Mouse (Mus musculus): ENCODE data around the gene Tmem88b. TPM values are rescaled to one million over a fixed set of nuclear protein-coding genes. Genes with fewer than 3 reads are reported as not detected.
A peak's percentile ranks its signal among the peaks of the same experiment; 100 is the strongest.
"Not testable (repeated sequence)": the region's sequence is repeated elsewhere in the genome, so short reads cannot be mapped to it uniquely, and the experiment has no call there.

The Tmem88b gene
- polyA plus RNA-seq, 1 experiment from 2014 or later, result 0.55 TPM

DNA sequence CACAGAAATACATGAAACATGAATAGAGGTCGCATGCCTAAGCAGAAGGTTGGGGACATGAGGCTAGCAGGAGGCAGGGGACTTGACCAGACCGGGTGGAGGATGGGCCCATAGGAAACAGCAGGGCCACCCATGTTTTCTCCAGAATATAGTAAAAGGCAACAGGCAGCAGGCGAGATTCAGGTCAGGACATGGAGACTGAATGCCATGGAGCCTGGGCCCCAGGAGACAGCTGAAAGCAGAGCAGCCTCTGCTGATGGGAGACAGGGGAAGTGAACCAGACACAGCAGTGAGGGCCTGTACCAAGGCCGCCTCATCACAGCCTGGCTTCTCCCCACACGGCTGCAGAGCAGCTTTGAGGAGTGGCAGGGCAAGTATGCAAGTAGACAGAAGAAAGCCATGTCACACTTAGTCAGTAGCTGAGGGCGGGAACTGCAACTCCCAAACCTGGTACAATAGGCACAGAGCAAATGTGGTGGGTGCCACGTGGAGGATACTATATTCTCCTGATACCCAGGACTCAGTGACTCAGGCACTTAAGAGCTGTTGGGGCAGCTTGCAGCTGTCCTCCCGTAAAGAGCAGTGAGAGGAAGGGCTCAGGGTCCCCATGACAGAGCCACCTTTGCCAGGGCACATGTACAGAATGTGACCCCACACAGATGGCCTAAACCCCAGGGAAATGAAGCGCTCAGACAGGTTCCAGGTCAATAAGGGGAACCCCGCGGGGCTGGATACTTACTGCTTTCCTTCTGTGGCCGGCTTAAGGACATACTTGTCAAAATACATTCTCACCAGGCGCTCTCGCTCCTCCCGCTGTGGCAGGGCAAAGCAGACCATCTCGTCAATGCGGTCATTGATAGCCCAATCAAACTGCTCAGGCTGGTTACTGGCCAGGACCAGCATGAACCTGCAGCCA lies 38.8 kb downstream of the Tmem88b start:
- no peaks in the 10 kb centered on the region for H3K9me3 ChIP-seq
- 89% methylated on average over 17 of the region's 17 CpGs for WGBS
- no peaks in the 10 kb centered on the region for H3K27me3 ChIP-seq (replicated peaks)
- H3K9ac ChIP-seq, result no peak overlapping the region
- peaks cover 70% of the 10 kb centered on the region for H3K36me3 ChIP-seq
- H3K4me3 ChIP-seq (replicated peaks), result no peak overlapping the region
- no peak for ATAC-seq (ENCODE audit: insufficient read depth, low FRiP score, low read depth)
- no peak overlapping the region for H3K4me2 ChIP-seq
- H3K4me1 ChIP-seq, result no peaks in the 10 kb centered on the region
- H3K27ac ChIP-seq, result no peak overlapping the region

DNA sequence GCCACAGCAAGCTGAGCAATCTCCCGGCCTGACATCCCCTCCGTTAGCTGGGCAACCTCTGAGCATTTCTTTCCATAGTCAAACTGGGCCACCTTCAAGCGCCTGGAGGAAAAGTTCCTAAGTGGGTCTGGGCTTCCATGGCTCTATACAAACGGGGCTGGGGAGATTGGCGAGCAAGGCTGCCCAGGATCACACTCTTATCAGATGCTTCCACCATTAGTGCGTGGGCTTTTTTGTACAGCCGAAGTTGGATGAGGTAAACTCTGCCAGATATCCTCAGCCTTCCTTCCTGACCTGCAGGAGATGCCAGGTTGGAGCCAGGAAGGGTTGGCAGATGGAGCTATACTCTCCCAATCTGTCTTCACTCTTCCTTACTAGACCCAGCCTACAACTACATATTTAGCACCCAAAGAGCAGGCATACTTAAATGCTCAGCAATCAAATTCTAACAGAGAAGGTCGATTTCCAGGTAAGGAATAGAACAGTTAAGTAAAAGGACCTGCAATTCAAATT lies 39.6 kb downstream of the Tmem88b start:
- Histone ChIP-seq H3K4me1 (no peaks in the 10 kb centered on the region), H3K4me2 (no peak overlapping the region), H3K27ac (no peak overlapping the region), H3K9me3 (no peaks in the 10 kb centered on the region), H3K9ac (no peak overlapping the region), H3K36me3 (peaks cover 68% of the 10 kb centered on the region), H3K4me3 (replicated peaks) (no peak overlapping the region), H3K27me3 (replicated peaks) (no peaks in the 10 kb centered on the region)
- 81% methylated on average over 8 of the region's 8 CpGs for WGBS
- ATAC-seq (ENCODE audit: insufficient read depth, low FRiP score, low read depth), result no peak

DNA sequence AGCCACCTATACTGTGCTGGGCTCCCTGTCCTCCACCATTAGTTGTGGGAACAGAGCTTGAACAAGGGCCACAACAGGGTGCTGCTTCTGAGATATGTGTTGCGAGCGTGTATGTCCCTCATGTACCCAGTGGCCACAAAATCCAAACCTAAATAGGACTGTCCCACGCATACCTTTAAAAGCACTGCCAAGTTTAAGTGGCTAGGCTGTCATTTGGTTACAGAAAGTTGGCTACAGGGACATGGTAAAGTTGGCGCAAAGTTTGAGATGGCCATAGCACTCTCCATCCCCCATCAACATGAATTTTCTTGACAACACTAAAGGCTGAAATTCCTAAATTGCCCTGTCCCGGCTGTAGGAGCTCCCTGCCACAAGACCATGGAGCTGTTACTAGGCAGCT lies 40.5 kb downstream of the Tmem88b start:
- Histone ChIP-seq H3K27me3 (replicated peaks) (no peaks in the 10 kb centered on the region), H3K4me1 (no peaks in the 10 kb centered on the region), H3K9ac (no peak overlapping the region), H3K4me2 (no peak overlapping the region), H3K27ac (no peak overlapping the region), H3K36me3 (peaks cover 63% of the 10 kb centered on the region), H3K9me3 (no peaks in the 10 kb centered on the region), H3K4me3 (replicated peaks) (no peak overlapping the region)
- 90% methylated on average over 5 of the region's 5 CpGs for WGBS
- ATAC-seq (ENCODE audit: insufficient read depth, low FRiP score, low read depth), result no peak

DNA sequence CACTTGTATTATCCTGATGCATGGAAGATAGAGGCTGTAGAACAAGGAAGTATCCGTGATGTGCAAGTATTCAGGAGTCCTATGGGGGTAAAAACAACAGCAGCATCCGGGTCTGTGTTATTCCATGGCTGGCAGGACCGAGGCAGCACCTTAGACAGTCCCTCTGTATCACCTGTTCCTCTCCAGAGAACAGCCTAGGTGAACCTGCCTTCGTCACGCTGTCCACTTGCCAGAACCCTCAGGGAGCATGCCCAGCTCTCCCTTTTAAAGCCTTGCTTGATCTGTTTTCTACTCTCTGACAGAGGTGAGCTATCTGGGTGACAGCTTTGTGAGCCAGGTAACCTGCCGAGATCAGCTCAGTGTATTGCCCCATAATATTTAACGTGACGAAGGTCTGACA lies 41.2 kb downstream of the Tmem88b start:
- Histone ChIP-seq H3K4me2 (no peak overlapping the region), H3K27me3 (replicated peaks) (no peaks in the 10 kb centered on the region), H3K9me3 (no peaks in the 10 kb centered on the region), H3K4me1 (no peaks in the 10 kb centered on the region), H3K9ac (no peak overlapping the region), H3K27ac (no peak overlapping the region), H3K4me3 (replicated peaks) (no peak overlapping the region), H3K36me3 (peaks cover 64% of the 10 kb centered on the region)
- WGBS, result 85% methylated on average over 8 of the region's 8 CpGs
- ATAC-seq (ENCODE audit: insufficient read depth, low FRiP score, low read depth), result no peak

DNA sequence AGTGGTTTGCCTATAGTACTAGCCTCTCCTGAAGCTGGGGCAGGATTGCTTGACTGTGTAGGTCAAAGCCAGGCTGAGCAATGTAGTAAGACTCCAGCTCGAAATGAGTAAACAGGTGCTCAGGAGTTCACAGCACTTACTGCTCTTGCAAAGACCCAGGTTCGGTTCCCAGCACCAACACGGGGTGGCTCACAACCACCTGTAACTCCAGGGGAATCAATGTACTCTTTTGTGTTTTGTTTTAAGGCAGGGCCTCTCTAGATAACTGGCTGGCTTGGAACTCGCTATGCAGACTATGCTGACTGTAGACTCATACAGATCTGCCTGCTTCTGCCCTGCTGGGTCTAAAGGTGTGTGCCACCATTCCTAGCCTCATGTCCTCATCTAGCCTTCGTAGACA lies 43.0 kb downstream of the Tmem88b start:
- Histone ChIP-seq H3K9me3 (no peaks in the 10 kb centered on the region), H3K27me3 (replicated peaks) (no peaks in the 10 kb centered on the region), H3K4me3 (replicated peaks) (no peak overlapping the region), H3K4me2 (no peak overlapping the region), H3K9ac (no peak overlapping the region), H3K4me1 (no peaks in the 10 kb centered on the region), H3K36me3 (peaks cover 47% of the 10 kb centered on the region), H3K27ac (no peak overlapping the region)
- ATAC-seq (ENCODE audit: insufficient read depth, low FRiP score, low read depth), result no peak
- 85% methylated on average over 5 of the region's 5 CpGs for WGBS

DNA sequence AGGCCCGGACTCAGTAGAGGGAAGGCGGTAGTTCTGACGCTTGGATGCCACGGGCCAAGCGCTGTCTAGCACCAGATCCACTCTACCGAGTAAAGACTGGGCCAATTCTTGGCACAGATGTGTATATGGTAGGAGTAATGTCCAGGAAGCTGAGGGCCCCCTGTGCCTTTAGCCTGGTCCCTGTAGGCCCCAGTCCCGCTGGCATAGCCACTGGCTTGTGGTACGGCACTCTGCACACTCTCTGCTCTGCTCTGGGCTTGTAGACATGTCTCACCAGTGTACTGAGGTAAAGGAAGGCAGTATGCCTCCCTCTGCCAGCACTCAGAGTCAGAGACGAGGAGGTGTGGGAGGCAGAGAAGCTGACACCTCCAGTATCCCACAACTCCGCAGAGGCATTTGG lies 45.0 kb downstream of the Tmem88b start:
- not testable (repeated sequence) for H3K4me3 ChIP-seq (replicated peaks); ATAC-seq (ENCODE audit: insufficient read depth, low FRiP score, low read depth); H3K27ac ChIP-seq; H3K9ac ChIP-seq; H3K27me3 ChIP-seq (replicated peaks); H3K4me2 ChIP-seq; H3K4me1 ChIP-seq; H3K9me3 ChIP-seq
- peaks cover 41% of the 10 kb centered on the region; the same call in 1 of the 2 replicates for H3K36me3 ChIP-seq
- WGBS, result 85% methylated on average over 10 of the region's 10 CpGs

DNA sequence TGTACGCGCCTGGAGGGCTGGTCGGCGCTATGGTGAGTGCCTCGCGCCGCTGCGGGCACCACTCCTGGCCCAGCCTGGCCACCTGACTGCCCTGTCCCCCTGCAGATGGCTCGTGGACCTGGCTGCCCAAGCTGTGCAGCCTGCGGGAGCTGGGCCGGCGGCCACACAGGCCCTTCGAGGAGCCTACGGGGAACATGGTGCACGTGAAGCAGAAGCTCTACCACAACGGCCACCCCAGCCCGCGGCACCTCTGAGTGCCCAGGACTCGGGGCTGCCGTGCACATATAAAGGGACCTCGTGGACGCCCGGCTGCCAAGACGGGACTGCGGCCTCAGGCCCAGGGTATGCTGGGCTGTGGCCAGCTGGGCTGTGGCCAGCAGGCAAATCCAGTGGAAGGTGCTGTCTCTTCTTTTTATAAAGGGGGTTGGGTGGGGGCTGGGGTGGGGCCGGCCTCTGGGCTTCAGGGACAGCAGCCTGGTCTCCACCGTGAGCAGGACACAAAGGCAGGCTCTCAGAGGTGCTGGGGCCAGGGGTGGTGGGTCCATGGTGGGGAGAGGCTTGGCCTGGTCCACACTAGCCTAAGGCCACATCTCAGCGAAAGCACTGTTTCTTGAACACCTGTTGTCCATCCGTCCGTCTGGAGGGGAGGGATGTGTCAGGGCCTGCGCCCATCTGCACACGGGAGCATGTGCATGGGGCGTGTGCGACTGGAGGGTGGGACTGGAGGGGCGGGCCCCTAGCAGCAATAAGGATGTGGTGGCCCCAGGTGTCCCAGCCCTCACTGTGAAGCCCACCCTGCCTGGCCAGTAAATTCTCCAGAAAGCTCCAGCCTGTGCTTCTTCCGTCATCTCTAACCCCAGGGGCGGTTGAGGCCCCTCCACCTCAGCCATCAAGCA lies 45.7 kb downstream of the Tmem88b start:
- WGBS, result 83% methylated on average over 34 of the region's 37 CpGs
- no peak overlapping the region for H3K9ac ChIP-seq
- ATAC-seq (ENCODE audit: insufficient read depth, low FRiP score, low read depth), result no peak
- no peak overlapping the region for H3K4me2 ChIP-seq
- peaks cover 38% of the 10 kb centered on the region; the same call in 1 of the 2 replicates for H3K36me3 ChIP-seq
- H3K9me3 ChIP-seq, result no peaks in the 10 kb centered on the region
- peaks cover 9% of the 10 kb centered on the region; the same call in 1 of the 2 replicates for H3K4me1 ChIP-seq
- no peak overlapping the region for H3K4me3 ChIP-seq (replicated peaks)
- H3K27ac ChIP-seq, result no peak overlapping the region
- no peaks in the 10 kb centered on the region for H3K27me3 ChIP-seq (replicated peaks)

DNA sequence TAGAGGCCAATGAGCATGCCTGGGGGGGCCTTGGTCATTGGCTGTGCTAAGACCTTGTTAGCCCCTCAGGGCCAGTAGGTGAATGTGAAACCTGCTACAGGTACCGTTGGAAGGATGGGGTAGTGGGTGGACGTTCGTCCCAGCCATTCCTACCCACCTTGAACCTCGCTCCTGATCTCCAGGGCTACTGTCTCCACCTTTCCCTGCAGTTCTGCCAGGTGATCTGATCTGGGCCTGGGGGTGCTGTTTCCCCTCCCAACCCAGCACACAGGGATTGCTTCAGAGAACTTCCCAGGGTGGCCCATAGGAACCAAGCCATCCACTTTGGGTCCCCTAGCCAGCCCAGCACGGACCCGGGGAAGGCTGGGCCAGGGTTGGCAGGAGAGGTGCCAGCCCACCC lies 46.5 kb downstream of the Tmem88b start:
- Histone ChIP-seq H3K4me3 (replicated peaks) (no peak overlapping the region), H3K4me1 (peaks cover 9% of the 10 kb centered on the region; the same call in 1 of the 2 replicates), H3K27me3 (replicated peaks) (no peaks in the 10 kb centered on the region), H3K9ac (no peak overlapping the region), H3K36me3 (peaks cover 31% of the 10 kb centered on the region; the same call in 1 of the 2 replicates), H3K9me3 (no peaks in the 10 kb centered on the region), H3K4me2 (no peak overlapping the region), H3K27ac (no peak overlapping the region)
- ATAC-seq (ENCODE audit: insufficient read depth, low FRiP score, low read depth), result no peak
- 80% methylated on average over 6 of the region's 6 CpGs for WGBS

DNA sequence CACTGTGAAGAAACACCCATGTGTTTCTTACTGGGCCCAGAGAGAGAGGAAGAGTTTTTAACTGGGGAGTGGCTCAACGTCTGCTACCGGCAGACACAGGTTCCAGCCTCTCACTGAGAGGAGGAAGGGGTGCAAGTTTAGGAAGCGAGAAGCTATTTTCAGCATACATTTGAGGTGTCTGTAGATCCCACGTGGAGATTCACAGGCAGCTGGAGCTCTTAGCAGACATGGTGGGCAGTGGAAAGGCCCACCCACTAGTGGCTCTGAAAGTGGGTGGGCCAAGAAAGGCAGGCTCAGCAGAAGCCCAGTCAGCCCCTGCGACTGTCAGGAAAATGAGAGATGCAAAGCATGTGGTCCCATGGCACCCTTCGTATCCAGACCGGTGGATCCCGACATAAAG lies 47.4 kb downstream of the Tmem88b start:
- Histone ChIP-seq H3K4me2 (no peak overlapping the region), H3K27ac (no peak overlapping the region), H3K4me1 (peaks cover 14% of the 10 kb centered on the region), H3K4me3 (replicated peaks) (no peak overlapping the region), H3K36me3 (peaks cover 27% of the 10 kb centered on the region; the same call in 1 of the 2 replicates), H3K9me3 (no peaks in the 10 kb centered on the region), H3K9ac (no peak overlapping the region), H3K27me3 (replicated peaks) (no peaks in the 10 kb centered on the region)
- 49% methylated on average over 8 of the region's 8 CpGs for WGBS
- ATAC-seq (ENCODE audit: insufficient read depth, low FRiP score, low read depth), result no peak

DNA sequence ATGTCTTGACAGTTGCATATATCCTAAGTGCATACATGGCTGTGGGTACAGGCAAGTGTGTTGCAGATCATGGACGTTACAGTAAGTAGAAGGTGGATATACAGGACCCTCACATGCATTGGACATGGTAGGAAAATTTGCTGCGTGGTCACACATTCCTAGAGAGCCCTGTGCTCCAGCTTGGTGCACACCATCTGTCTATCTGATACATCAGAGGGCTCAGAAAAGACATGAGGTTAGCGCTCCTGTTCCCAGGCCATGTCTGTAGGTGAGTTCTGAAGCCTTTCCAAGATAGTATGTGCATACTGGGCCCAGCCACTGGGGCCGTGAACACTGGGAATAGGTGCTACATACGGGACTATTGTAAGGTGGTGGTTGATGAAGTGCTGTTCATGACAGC lies 49.3 kb downstream of the Tmem88b start:
- Histone ChIP-seq H3K9me3 (no peaks in the 10 kb centered on the region), H3K36me3 (peaks cover 16% of the 10 kb centered on the region; the same call in 1 of the 2 replicates)
- ATAC-seq (ENCODE audit: insufficient read depth, low FRiP score, low read depth), result no peak

DNA sequence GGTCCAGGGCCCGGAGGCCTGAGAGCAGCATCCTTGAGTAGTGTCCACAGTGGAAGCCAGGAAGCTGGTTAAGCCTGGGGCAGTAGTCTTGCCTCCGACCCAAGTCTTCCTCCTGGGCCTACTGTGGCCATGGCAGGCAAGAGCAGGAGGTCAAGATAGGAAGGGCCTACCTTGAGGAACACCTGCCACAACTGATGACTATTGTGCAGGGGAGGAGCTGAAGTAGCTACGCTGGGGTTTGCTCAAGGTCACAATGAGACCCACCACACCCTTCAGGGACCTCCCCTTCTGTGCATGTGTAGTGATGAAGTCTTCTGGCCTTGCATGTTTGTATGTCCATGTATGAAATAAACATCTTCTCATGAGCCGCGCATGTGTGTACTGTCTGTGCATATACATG lies 49.9 kb downstream of the Tmem88b start:
- H3K4me2 ChIP-seq, result peak overlapping the region; percentile 67
- WGBS, result 62% methylated on average over 5 of the region's 5 CpGs
- peaks cover 14% of the 10 kb centered on the region for H3K4me1 ChIP-seq
- no peaks in the 10 kb centered on the region for H3K9me3 ChIP-seq
- H3K36me3 ChIP-seq, result peaks cover 16% of the 10 kb centered on the region; the same call in 1 of the 2 replicates
- ATAC-seq (ENCODE audit: insufficient read depth, low FRiP score, low read depth), result no peak
- H3K4me3 ChIP-seq (replicated peaks), result peak overlapping the region; percentile 86
- no peaks in the 10 kb centered on the region for H3K27me3 ChIP-seq (replicated peaks)
- H3K9ac ChIP-seq, result 0 out of 2 replicates have a peak overlapping the region, but pooled peaks have one; percentile 75
- no peak overlapping the region for H3K27ac ChIP-seq

More for the DNA sequence above, 49.3 kb downstream of the Tmem88b start:
- peaks cover 14% of the 10 kb centered on the region for H3K4me1 ChIP-seq
- no peak overlapping the region for H3K4me3 ChIP-seq (replicated peaks)
- H3K27ac ChIP-seq, result no peak overlapping the region
- no peaks in the 10 kb centered on the region for H3K27me3 ChIP-seq (replicated peaks)
- no peak overlapping the region for H3K4me2 ChIP-seq
- H3K9ac ChIP-seq, result no peak overlapping the region
- WGBS, result 92% methylated on average over 5 of the region's 5 CpGs
